Mouse (Mus musculus): Measurements from ENCODE around the gene Dpt. TPM values are rescaled to one million over a fixed set of nuclear protein-coding genes. Genes with fewer than 3 reads are reported as not detected.
"Not testable (repeated sequence)": the region's sequence is repeated elsewhere in the genome, so short reads cannot be mapped to it uniquely, and the experiment has no call there.

Dpt gene
- 10 to 100 TPM; 73.5 to 90.4 TPM for total RNA-seq (2021)
- long read RNA-seq, experiment 1, transcript Dpt-201 (4 exons, 1,724 nt) = major isoform, 24 of 45 reads
- long read RNA-seq, experiment 1, partial matches to known transcripts = 1 of 45 reads
- long read RNA-seq, experiment 1, other reads (novel, unspliced or antisense) = 20 of 45 reads
- long read RNA-seq, experiment 2, transcript Dpt-201 (4 exons, 1,724 nt) = major isoform, 8 of 12 reads
- long read RNA-seq, experiment 2, partial matches to known transcripts = 0 of 12 reads
- long read RNA-seq, experiment 2, other reads (novel, unspliced or antisense) = 4 of 12 reads

DNA sequence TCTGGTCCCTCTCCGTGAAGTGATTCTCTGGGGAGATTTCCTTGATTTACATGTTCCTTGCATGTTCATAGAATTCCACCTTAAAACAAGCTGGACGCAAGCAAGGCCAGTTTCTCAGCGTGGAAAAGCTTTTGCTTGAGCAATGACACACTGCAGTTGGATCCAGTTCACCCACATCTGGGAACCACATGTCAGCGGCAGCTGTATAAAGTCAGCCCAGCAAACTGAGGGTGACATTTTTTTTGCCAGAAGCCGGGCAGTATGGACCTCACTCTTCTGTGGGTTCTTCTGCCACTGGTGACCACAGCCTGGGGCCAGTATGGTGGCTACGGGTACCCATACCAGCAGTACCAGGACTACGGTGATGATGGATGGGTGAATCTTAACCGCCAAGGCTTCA lies at the start of gene Dpt:
TSS of gene Dpt (plus strand) at position 174 of the 400 bp plus-strand sequence.
- DNase-seq = peak; percentile 38

DNA sequence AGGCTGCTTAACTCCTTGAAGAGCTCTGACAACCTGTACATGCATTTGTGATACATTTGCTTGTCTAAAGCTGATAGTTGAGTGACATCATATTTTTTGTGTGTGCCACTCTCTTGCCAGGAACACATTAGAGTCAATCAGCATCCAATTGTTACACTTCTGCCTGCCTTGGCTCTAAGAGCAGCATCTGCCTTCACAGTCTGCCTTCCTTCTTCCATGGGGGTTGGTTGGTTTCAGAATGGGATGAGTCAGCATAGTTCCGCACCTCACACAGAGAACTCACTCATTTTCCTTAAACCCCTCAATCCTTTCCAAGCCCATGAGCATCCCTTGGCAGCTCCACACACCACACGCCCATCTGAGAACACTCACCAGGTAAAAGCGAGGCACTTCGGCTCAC lies 42.7 kb upstream of the Dpt start:
- DNase-seq = no peak

DNA sequence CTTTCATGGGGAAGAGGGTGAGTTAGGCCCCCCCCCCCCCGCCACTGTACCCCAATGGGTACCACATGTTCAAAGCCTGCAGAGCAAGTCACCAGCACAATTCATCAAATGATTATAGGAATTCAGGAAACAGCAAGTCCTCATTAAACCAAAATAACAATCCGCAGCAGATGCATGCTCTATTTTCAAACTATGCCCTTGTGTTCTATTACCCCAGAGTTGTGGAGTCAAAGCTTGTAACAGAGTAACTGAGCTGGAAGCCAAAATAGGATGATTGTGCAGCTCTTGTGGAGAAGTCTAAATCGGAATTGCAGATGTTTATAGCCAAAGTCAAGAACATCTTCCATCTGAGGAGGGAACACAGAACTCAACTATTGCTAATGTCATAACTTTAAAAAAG lies 40.8 kb upstream of the Dpt start:
- DNase-seq = no peak

DNA sequence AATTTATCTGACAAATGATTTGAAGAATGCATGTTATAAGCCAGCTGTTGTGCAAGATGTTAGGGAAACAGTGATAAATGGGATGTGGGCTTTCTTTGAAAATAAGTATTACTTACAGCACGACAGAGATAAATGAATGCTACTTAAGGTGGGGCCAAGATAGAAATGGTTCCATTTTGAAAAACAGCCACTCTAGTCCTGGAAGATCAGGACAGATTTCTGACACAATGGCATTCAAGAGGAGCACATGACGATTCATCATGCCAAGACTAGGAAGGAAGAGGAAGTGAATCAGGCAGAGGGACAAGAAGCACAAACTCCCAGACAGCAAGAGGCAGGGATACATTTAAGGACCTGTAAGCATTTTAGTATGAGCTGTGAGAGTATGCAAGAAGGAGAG lies 39.5 kb upstream of the Dpt start:
- DNase-seq = no peak

DNA sequence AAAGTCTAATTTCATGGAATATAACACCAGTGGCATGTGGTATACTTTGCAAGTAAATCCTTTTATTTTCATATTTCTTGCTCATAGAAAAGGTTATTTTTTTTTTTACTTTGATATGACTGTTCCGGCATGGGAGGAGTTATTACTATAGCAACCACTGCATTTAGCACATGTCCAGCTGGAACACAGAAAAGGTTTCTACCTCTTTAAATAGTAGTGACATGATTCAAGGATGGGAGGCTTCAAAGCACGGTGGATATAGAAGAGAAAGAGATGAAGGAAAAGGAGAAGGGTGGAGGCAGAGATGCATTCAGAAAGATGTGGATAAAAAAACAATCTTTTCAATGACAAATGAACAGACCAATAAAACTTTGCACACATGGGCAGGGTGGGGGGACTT lies 38.0 kb upstream of the Dpt start:
- no peak for DNase-seq

DNA sequence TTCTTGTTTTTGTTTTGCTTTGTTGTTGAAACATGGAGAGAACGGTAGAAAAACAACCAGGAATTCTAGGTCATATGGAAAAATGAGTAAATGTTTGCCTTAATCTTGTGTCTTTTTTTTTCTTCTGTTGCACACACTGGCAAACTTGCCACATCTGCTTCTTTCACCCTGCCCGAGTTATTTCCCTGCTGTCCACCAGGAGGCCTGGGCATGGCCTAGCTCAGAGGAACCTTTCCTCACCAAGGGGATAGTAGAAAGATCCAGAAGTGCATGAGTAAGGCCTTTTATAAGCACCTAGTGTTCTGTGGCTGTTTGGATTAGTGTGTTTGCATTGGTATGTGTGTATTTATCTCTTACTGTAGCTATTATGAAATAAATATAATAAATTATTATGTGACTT lies 34.2 kb upstream of the Dpt start:
- peak; percentile 39 for DNase-seq

DNA sequence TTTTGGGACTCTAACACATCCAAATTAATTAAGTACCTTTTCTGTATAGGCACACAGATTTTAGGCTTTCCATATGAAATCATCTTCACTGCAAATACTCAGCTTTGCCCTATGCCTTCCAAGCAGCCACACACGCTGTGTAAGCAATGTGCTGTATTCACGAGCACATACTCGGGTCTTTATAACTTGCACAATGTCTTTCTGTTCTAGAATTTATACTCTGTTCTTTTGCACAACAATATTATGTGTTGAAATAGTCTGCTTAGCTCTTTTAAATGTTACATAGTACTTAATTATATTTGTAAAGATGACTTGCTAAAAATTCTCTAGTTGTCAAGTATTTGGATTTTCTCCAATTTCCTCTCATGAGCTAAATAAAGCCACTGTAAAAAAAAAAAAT lies 29.8 kb upstream of the Dpt start:
- DNase-seq = no peak

DNA sequence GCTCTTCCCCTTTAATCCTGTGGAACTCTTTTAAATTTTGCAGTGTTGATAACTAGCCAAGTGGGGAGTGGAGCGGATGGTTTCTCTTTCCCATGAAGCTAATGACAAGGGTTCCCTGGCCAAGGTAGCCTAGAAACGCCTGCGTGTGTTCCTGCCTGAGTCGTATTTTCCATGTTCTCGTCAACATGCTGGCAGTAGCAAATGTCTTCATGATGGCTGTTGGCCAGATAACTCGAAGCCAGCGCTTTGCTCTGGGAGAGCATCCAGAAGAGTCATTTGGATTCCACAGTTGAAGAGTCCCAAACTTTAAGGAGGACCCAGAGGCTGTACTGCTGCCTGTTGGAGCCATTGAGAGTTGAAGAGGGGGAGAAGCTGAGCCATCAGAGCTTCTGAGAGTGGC lies 25.8 kb upstream of the Dpt start:
- peak; percentile 67 for DNase-seq

DNA sequence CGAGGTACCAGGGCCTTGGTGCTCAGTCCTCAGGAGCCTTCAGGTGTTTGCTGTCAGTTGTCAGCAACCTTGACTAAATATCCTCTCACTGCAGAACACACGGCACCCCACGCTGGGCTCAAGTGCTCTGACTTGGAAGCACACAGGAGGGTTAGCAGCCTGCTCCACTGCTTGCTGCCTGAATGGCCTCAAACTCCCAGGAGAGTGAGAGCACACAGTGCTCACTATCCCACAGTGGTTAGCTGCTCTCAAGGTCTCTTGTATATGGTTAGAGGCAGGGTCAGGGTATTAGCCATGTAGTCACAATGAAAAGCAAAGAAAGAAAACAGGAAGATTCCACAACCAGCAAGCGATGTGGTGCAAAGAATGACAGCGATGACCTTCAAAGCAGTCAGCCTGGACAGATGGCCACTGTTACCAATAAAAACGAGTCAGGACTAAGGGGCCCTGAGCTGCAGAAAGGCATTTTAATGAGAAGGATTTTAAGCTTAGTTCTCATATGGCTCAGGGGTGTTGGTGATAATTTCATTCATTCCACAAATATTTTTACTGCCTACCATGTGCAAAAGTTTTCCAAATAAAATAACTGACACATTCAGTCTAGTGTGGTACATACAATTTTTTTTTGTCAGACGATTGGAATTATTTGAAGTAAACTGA lies 15.5 kb upstream of the Dpt start:
- no peak for DNase-seq

DNA sequence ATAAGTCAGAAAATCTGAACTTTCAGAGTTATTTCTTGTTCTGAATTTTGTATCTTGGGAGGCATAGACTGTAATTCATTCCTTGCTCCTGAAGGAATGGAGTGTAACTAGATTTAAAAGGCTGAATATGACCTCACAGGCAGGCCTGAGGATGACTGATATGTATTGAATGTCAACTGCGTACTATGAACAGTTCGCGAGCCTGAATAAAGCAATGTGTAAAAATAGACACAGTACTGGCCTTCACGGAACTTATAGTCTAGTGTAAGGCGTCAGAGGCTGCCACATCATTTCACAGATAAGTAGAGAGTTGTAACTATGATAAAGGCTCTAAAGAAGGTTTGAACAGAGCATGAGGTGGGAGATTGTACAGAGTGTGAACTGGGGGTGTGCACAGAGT lies 10.3 kb upstream of the Dpt start:
- no peak for DNase-seq

DNA sequence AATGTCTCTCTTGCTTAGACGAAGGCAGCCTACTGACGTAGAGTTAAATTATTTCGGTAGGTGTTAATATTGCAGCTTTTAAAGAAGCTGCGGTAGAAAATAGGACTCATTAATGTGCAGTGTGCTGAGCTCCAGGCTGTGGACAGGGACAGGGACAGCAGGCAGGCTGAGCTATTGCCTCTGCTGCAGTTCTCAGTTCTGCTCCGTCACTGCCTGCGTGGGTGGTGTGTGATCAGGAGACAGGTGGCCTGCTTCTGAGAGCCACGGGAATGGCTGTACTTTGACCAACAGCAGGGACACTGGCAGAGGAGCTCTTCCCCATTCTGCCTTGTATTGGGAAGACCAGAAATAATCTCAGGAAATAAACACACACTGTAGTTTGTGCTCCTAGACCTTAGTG lies 8.7 kb upstream of the Dpt start:
- peak; percentile 18 for DNase-seq

DNA sequence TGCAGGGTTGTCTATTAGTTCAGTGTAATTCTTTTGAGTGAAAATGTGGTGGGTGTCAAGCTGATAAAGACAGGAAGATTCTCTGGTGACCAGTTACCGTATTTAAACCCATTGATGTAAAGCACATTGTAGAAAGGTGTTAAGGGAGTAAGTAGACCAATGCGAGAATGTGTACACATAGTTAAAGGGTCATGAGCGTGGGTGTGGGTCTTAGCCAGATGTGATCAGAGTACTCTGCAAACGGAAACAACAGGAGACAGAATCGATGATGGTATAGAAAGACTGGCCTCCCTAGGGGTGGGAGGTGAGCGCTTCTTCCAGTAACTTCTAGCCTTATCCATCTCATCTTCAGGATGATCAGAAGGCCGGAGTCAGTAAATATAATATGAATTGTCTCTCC lies 8.2 kb upstream of the Dpt start:
- DNase-seq = no peak

DNA sequence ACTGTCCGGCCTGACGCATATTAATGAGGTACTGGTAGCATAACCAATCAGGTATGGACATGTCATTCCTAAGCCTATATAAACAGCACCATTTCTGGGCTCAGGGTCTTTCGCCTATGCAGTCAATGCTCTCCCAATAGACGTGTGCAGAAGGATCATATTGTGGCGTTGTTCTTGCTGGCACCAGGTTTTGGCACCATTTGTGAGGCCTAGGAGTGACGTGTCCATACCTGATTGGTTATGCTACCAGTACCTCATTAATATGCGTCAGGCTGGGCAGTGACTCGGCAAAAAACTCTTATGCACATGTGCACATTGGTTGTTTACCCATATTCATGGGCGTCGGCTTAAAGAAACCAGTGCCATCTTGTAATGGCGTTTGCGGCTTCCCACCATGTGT lies 6.1 kb upstream of the Dpt start:
- not testable (repeated sequence) for DNase-seq

DNA sequence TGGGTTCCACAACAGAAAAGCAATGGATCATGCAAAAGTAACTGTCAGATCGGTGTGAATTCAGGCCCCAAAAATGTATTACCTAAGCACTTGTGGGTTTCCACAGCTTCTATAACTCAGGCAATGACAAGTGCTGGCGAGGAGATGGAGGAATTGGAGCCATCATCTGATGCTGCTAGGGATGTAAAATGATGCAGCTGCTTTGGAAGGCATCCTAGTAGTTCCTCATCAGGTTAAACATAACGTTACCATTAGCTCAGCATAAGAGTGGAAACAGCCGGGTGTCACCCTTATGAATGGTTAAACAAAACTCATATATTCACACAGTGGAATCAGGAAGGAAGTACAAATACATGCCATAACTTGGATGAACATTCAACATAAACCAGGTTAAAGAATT lies 3.4 kb upstream of the Dpt start:
- DNase-seq = no peak

DNA sequence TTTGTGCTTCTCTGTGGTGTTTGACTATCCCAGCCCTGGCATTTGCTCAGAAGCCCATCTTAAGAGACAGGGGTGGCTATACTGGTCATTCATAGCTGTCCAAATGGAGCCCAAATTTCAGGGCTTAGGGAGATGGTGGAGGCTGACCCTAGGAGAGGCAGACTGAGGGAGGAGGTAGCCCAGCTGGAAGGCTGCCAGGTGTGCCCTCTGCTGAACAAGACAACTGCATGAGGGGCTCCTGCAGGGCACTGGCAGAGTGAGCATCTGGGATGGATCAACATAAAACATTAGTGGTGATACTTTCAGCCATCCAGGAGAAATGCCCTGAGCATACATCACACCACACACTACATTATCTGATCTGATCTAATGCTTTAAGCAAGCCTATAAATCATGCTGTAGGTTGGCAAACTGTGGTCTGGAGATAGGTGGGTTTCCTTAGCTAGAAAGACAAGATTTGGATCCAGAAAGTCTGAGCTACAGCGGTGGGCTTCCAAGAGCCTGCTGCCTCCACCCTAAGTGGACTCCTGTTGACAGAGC lies 1.4 kb downstream of the Dpt start:
- DNase-seq = no peak

DNA sequence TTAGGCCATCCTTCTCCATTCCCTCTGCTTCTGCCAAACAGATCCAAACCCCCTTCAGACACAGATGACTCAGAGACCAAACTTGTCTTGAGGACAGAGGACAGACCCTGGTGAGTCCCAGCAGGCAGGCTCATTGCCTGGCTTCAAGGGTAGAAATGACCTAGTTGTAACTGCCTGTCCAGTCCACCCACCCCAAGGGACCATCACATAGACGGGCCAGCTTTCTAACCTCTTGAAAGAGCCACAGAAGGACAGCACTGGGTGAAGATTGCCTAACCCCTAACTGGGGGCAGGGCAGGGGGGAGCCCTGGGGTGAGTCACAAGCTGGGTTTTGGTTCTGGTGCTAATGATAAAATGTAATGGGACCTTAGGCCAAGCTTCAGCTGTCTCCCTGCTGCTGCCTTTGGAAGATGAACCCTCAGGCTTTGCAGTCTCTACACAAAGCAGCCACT lies 2.1 kb downstream of the Dpt start:
- peak; percentile 42 for DNase-seq

DNA sequence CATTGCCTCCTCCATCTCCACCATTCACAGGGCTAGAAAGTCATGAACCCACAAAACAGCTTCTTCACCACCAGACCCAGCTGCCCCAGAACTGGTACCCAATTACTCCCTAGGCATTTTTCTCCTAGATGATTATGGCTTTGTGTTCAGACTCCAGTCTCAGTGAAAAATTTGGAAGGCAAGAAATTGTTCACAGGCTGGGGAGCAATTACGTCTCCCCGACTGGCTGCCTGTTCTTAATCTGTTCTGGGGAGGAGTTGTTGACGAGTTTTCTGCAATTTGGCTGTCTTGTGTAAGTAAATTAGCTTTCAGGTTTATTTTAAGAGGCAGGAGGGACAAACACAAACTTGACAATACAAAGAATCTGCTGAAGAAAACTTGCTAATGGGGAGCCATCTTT lies 2.7 kb downstream of the Dpt start:
- DNase-seq = no peak

DNA sequence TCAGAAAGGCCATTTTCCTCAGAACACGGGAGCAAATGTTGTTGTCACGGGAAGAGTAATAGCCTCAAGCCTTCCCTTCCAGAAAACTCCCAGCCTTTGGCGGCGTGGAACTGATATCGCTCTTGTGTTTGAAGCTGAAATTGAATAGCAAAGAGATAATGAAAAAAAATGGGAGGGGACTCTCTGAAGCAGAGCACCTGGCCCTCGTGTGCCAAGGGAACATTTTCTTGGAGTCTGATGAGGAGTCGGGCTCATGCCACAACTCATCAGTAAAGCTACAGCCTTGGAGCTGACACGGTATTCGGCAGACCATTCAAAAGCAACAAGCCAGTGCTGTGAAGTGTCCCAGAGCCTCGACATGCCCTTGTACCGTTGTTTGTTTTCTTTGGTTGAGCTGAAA lies 7.8 kb downstream of the Dpt start:
- no peak for DNase-seq

DNA sequence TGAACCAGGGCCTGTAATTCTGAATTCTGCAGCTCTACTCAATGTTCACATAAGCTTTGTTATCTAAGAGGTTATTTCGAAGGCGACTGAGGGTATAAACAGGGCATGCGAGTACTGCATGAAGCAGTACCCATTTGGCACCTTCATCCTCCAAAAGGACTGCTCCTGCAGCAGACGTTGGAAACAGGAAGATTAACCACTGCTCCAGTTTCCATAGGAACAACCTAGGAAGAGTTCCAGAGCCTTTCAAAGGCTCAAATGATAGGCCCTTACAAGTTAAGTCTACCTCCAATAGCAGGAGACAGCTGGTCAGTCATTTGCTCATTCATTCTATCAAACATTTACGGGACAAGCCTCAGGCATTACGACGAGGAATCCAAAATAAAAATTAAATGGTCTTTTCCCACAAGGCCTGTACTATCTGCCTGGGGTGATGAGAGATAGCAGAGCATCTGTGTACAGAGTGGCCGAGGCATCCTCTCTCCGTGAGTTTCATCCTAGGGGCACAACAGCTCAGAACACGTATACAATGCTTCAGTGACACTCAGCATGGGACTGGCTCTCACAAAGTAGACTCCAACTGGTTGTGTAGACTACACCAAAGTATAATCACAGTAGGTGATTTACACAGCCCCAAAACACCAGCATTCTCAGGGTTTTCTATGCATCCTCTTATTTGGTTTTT lies 8.4 kb downstream of the Dpt start:
- no peak for DNase-seq

DNA sequence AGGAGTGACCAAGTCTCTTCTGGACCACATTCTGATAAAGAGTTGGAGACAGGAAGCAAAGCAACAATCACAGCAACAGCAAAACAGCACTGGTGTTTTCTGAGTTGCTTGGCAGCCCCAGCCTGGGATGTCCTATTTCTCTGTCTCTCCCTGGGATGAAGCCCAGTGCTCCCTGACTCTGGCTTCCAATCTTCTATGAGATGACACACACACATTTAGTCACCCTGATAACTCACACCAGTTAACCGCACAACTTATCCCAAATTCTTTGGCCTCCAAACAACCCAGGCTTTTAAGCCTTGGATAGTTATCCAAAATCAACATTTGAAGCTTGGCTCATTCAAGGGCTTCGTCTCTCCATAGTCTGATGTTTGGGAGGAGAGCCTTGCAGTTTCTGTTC lies 12.9 kb downstream of the Dpt start:
- DNase-seq = peak; percentile 25

DNA sequence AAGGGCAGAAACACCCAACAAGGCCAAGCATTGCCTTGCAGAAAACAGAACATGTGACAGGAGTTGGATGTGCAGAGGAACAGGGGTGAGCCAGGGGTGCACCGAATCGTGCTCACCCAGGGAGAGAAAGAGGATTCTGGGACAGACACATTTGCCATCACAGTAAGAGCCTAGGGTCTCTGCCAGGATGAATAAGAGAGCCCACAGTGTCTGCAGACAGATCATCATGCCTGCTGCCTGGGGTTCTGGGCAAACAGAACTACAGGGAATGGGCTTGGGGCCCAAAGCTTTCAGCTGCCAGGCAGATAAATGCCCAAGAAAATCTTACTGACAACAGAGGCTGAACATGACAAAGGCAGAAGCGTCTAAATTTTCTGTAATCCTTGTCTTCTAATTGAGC lies 14.9 kb downstream of the Dpt start:
- no peak for DNase-seq

DNA sequence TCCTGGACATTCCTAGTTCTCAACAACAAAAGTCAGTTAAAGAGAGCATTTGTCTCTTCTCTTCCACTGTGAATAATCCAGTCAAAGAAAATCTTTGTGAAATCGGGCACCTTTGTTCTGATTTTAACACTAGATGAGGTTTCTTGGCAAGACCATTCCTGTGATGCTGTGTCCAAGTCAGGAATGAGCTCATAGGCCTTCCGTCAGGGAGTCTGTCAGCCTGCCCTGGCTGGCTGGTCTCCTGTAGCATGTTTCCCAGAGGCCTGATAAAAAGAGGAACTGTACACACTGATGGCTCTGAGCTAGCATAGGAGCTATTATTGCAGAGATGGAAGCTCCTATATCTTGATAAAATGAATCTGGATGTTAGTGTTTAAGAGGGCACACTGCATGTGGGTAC lies 17.8 kb downstream of the Dpt start:
- DNase-seq = peak; percentile 40

DNA sequence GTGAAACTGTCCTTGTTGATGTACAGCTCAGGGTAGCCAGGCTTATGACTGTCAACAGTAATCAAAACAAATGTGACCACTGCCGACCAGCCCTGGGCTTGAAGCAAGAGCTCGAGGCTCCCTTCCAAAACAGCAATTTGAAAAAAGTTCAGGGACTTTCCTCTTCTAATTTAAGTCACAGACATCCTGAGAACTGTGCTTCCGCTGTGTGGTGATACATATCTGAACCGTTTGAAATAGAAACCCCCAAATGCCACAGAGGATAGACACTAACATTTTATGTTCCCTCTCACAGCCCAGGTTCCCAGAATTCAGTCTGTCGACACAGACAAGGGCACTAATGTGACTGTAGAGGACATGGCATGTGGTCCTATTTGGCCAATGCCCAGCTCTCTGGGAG lies 18.9 kb downstream of the Dpt start:
- no peak for DNase-seq
